Mouse (Mus musculus): Measurements from ENCODE around the gene Slc22a18. TPM values are rescaled to one million over a fixed set of nuclear protein-coding genes. Genes with fewer than 3 reads are reported as not detected.
A peak's percentile ranks its signal among the peaks of the same experiment; 100 is the strongest.

Gene Slc22a18
- total RNA-seq (2021): under 1 TPM; 0.45 to 0.55 TPM

DNA sequence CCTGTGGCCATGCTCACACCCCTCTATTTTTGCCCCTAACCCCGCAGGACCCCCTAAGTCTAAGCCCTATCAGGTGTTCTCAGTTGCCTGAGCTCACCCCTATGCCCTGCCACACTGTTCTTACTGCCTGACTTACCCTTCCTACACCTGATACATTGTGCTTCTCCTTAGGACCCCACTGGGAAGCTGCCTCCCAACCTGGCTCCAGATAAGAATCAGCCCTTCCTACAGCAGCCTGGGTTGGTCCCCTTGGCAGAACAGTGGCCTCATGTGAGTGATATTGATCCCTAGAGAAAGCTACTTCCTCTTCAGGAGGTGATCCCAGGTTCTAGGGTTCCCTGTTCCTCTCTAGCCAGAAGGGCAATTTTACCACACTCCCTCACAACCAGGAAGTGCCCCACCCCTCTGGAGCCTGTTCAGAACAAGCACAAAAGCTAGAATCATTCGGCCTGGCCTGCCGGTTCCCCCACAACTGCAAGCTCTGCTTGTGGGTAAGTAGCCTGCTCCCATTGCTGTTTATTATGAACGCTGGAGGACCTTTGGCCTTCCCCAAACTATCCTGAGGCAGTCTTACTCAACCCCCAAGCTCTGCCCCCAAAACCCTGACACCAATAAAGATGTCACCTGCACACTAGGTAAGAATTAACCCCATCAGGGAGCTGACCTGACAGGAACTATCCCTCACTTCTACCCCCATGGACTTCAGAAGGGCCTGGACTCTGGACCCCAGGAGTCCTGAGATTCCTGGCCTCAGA, at the start of gene Slc22a18:
TSS of gene Slc22a18 (plus strand) at position 390 of the 755 bp plus-strand sequence.
- DNase-seq: peak; percentile 46

DNA sequence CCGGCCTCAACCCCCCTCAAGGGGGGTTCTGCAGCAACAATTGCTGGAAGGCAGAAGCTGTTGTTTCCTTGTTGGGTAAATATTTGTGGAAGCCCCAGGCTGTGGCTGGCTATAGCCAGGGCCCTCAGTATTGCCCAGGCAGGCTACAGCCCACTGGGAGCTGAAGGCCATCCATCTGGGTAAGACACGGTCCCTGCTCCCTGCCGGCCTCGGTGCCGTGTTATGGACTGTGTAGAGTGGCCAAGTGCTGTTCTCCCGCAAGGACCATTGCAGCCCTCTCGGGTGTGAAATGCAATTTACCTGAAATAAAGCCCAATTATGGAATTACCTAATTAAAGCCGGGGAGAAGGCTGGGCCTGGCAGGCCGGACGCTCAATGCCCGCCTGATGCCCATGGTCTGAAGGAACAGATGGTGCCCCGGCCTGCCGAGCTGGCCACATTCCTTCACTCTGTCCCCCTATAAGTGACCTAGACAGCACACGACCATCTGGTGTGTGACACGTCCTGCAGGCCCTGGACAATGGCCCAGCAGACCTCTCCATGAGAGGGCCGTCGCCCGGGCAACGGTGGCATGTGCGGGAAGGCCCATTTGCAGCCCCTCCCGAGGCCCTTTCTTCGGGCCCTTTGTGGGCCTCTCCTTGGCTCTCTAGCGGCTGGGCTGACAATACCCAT, 45.3 kb upstream of the Slc22a18 start:
- no peak for DNase-seq

DNA sequence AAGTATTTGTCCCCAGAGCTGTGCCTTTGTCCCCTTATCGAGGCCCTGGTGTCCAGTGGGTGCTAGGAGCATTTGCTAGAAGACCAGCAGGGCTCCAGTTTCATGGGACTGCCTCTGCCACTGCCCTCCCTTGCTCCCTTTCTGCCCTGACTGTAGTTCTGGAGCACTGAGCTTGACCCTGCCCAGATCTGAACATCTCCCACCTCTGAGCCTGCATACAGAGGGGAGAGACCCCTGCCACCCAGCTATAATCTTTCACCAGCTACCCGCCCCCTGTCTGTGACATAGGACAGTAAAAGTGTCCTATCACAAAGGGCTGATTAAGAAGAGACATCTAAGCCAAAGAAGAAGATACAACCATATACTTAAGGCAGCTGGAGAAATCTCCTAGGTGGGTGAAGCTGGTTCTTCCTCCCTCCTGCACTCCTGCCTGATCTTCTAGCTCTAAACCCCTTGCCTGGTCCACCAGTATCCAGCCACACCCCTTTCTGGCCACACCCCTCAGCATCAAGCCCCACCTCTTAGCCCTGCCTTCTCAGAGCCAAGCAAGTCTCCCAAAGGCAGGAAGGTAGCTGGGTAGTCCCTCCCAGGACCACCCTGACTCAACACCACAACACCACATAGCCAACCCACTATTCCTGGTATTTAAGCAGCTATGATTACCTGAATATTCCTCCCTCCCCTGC, 44.6 kb upstream of the Slc22a18 start:
- DNase-seq: no peak

DNA sequence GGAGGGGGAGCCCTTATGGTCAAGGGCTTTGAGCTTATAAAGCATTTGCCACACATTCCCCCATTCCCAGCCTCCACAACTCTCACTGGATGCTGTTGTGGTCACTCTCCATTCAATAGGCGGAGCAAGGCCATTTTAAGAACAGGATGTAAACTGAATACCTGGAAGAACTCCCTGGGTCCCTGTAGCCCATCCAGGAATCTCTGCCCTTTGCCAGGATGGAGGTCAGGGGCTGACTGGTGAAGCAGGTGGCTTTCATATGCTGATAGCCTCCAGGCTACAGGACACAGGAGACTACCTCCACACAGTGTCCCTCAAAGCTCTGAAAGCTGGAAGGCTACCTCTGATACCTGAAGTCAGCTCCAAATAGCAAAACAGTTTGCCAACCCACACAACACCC, 40.9 kb upstream of the Slc22a18 start:
- DNase-seq: no peak

- DNase-seq: peak; percentile 64
Measured at GRCm38 (mm10) chr7:143433331-143433730, 40.2 kb upstream of the Slc22a18 start.

DNA sequence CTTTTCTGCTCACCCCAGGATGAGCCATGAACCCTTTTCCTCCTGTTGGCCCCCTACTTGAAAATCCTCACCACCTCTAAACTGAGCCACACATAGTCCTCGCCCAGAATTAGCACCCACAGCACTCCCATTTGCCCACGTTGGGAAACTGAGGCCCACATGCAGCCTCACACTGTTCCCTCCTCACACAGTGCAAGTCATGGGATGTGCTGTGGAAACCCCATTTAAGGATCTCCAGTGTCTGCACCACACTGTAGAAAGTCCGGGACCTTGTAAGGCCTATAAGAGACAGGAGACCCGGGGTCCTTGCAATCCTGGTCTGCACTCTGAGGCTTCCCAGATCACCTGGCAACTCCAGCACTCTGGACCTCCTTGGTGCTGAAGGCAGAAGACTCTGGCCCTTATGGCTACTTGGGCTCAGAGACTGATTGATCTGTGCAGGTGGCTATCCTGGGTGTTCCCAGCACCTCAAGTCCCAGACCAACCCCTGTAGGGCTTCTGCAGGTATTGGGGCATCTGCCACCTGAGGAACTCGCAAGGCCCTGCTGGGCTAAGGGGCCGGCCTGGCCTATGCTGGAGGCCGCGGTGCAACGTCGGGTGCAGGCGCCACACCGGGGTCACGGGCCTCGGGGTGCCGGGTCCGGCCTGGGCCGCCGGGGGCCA, 36.2 kb upstream of the Slc22a18 start:
- no peak for DNase-seq

DNA sequence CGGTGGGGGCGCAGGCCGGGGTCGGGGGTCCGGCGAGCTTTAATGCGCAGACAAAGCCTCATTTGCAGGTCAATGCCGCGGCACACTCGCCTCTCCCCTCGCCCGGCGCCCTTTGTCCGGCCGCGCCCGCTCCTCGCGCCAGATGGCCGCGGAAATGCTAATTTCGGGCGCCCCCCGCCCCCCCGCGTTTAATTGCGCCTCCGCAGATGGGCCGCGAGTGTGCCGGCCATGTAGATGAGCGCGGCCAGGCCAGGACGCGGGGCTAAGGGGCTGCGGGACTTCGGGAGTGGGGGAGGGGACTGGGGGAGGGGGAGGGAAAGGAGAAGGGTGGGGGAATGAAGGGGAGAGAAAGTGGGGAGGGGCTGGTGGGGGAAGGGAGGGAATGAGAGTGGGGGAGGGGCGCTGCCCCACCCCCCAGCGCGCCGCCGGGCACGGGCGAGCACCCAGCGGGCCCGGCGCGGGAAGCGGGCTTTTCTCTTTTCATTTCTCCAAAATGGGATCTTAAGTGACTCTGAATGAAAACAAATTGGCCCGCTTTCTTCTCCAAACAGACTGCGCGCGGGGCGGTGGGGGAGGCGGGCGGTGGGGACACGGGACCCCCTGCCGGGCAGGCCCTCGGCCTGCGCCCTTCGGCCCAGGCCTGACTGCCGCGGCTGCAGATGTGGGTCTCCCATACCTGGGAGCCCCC, 35.5 kb upstream of the Slc22a18 start:
- peak; percentile 49 for DNase-seq

GRCm38 (mm10) chr7:143438965-143439364, 34.6 kb upstream of the Slc22a18 start:
- no peak for DNase-seq

DNA sequence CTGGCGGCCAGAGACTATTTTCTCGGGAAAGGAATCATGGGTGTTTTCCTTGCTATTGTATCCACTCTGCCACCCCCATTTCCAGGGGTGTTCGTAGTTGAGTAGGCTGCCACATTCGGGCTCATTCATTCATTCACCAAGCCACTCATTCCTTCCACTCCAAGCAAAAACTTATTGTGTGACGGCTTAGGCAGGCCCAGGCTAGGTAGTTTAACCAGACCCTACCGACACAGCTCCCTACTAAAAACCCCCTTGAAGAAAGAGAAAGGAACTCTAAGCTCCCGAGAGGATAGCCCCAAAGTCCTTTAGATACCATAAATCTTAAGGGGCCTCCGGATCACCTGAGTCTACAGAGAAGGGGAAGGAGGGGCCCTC, 29.0 kb upstream of the Slc22a18 start:
- no peak for DNase-seq

- DNase-seq: no peak
Measured at GRCm38 (mm10) chr7:143444955-143445648, 28.4 kb upstream of the Slc22a18 start.

- DNase-seq: peak; percentile 29
Measured at GRCm38 (mm10) chr7:143445651-143446460, 27.7 kb upstream of the Slc22a18 start.

DNA sequence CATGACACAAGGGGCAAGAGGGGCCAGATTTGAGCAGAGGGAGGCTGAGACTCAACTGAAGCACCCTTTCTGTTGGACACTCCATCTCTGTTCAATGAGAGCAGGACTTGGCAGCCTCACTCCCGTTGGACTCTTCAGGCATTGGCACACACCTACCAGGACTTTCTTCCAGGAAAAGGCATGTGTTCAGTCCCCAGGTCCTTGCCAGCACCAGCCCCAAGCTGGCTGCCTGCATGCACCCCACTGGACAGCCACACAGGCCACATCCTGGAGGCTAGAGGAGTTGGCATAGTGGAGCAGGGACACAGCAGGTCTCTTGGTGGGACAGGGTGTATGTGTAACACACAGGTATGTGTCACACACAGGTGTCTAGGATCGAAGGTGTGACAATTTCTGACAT, 26.4 kb upstream of the Slc22a18 start:
- no peak for DNase-seq

DNA sequence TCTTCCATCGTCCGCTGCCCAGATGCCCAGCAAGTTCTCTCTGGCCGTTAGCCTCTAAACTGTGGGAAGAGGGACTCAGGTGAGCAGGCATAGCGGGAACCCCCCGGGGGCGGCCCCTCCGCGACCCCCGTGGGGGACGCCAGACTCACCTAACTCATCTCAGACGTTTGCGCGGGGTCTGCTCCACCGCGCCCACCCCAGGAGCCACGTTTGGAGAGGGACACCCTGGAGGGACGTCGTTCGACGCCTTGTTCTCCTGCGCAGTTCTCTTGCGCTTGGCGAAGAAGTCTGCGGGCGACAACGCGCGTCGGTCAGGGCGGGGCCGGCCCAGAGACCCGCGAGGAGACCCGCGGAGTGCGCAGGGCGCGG, 14.6 kb upstream of the Slc22a18 start:
- DNase-seq: no peak

- peak; percentile 61 for DNase-seq
Measured at GRCm38 (mm10) chr7:143459332-143460211, 14.0 kb upstream of the Slc22a18 start.

DNA sequence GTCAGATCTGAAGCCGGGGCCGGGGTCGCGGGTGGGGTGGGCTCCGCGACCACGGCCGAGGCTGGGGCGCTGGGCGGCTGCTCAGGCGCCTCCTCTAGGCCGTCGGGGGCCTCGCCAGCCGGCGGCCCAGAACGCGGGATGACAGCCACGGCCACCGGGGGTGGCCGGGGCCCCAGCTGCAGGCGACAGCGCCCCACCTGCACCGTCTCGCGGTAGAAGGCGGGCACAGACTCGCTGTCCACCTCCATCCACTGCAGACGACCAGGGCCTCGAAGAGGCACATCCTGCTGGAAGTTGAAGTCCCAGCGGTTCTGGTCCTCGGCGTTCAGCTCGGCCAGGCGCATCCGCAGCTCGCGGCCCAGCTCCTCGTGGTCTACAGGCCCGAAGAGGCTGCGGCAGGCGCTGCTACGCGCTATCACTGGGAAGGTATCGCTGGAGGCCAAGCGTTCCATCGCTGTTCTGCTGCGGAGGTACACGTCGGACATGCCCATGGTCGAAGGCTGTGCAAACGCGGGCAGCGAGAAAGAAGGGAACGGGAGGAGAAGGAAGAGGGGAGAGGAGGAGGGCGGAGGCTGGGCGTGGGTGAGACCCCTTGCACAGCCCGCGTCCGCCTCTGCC, 13.2 kb upstream of the Slc22a18 start:
- DNase-seq: no peak

DNA sequence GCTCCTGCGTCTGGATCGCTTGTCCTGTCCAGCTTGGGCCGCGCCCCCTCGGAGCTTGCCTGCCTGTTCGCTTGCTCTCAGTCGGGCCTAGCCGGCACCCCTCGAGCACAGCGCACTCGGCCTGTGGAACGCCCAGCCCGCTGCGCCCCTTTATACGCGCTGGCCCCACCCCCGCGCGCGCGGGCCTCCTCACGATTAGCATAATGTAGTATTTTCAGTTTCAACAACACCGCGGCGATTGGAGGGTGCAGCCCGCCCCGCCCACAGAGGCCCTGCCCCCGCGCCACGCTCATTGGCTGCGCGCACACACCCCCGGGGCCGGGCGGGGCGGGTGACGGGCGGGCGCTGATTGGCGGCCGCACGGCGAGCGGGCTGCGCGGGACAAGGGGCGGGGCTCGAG, 12.7 kb upstream of the Slc22a18 start, which contains the start of gene Cdkn1c:
TSS of gene Cdkn1c (minus strand) at position 177 of the 400 bp plus-strand sequence.
- DNase-seq: peak; percentile 94

- no peak for DNase-seq
Measured at GRCm38 (mm10) chr7:143461294-143461870, 12.2 kb upstream of the Slc22a18 start.

DNA sequence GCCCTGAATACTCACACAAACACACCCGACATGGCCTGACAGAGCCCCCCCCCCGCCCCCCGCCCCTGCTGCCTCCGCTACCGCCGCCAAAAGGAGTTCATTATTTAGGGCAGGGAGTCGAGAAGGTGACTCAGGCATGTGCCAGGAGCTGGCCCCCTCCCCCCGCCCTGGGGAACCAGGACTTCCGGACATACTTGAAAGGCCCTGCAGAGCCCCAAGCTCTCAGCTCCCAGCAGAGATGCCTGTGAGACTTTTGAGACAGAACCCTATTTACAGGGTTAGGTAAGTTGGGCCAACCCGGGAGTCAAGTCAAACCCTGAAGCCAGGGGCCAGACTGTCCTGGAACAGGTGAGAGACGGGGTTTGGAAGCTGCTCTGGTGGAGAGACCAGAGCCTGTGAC, 11.6 kb upstream of the Slc22a18 start:
- no peak for DNase-seq

DNA sequence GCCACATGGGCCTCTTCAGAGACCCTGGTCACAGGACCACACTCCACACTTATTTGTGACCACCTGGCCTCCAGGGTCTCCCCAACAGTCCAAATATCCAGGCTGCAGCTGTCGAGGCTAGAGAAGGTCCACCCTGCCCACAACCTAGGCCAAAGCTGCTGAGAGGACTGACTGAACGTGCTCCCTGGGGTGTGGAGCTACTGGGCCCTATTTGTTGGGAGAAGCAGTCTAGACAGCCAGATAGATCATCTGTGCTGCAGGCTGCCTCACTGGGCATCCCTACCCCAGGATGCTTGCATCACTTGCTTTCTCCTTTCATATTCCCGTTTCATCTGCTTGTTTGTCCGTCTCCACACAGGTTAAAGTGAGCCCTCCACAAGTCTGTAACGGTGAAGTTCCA, 11.0 kb upstream of the Slc22a18 start:
- no peak for DNase-seq

Data from heart, postnatal 4 days (tissue).